Mouse (Mus musculus): Measurements from ENCODE around the gene Zeb2. TPM values are rescaled to one million over a fixed set of nuclear protein-coding genes. Genes with fewer than 3 reads are reported as not detected.

Zeb2 gene
- polyA plus RNA-seq, 1 experiment from 2014 or later: 50.2 TPM

DNA sequence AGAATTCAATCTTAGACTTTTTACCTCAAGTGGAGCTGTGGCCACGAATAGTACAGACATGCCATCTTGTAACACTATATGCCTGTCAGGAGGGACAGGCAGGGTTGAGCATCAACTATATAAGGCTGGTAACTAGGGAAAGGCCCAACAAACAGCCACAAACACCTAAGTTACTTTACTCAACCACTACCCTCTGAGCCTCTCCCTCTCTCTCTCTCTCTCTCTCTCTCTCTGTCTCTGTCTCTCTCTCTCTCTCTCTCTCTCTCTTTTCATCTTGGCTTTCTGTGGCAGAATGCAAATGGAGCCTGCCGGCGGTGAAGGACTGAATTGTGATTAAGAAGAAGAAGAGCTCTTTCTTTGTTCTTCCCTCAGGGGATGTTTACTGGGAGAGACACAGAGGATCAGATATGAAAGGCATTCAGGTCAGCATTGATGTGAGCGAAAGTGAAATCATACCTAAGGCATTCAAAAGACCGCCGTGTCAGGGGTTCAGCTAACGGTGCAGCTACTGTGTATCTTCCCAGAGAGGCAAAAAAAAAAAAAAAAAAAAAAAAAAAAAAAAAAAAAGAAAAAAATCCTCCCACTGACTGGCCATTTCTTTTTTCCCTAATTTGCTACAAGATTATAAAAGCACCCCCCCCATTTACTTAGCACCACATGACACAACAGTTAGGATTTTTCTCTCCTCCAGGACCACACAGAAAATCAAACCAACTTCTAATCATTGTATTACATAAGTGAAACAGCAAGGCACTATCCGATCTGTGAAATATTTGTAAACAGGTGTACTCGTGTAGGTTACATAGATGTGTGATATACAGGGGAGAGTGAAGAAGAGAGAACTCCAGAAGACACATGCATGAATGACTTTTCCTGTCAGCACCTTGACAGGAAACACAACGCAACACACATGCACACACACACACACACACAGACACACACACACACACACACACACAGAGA is 13.9 kb downstream of the Zeb2 start:
- ATAC-seq: peak; percentile 78
- Histone ChIP-seq H3K9me3 (no peaks in the 10 kb centered on the region), H3K27ac (peak overlapping the region; percentile 69), H3K4me2 (replicated peaks) (peak overlapping the region; percentile 76), H3K9ac (replicated peaks) (peak overlapping the region; percentile 51; the same call in 1 of the 2 replicates), H3K4me3 (replicated peaks) (peak overlapping the region; percentile 15), H3K27me3 (no peaks in the 10 kb centered on the region), H3K4me1 (replicated peaks) (peaks cover 95% of the 10 kb centered on the region), H3K36me3 (no peaks in the 10 kb centered on the region)
- WGBS: 8% methylated on average over 10 of the region's 10 CpGs

GRCm38 (mm10) chr2:45102191-45102638 is 15.0 kb downstream of the Zeb2 start:
- Histone ChIP-seq H3K27ac (no peak overlapping the region), H3K9ac (replicated peaks) (no peak overlapping the region), H3K9me3 (no peaks in the 10 kb centered on the region), H3K27me3 (no peaks in the 10 kb centered on the region), H3K36me3 (no peaks in the 10 kb centered on the region), H3K4me2 (replicated peaks) (no peak overlapping the region; the same call in 1 of the 2 replicates), H3K4me1 (replicated peaks) (peaks cover 94% of the 10 kb centered on the region), H3K4me3 (replicated peaks) (no peak overlapping the region)
- 38% methylated on average over 8 of the region's 8 CpGs for WGBS
- no peak for ATAC-seq

DNA sequence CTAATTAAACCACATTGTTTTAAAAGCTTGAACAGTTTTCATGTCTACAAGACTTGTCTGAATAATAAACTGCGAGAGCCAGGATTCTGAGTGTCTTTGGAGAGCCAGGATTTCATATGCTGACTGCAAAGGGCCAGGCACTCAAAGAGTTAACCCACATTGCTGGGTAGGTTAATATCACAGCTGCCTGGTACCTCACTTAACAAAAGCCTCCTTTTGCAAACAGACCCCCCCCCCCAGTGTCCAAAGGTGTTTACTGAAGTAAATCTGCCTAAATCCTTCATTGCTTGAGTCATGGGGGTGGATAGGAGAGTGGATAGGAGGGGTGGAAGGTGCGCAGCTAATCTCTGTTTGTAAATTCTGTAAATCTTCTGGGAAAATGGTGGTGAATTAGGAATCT is 15.6 kb downstream of the Zeb2 start:
- H3K9ac ChIP-seq (replicated peaks): no peak overlapping the region
- WGBS: 31% methylated on average over 2 of the region's 2 CpGs

DNA sequence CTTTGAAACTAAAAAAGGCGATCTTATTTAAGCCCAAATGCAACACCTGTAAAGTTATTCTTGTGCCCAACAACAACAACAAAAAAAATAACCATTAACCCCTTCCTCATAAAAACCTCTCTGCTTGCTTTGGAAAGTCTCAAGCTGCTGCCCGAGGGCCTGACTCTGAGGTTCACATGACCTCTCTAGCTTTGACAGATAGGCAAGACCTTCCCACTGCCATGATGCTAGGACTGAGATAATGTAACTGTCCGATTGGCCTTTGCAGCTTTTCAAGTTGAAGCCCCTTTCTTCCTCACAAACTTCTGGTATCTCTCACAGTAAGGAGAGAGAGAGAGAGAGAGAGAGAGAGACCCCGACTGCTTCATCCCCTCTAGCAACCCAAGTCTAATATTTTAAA is 16.2 kb downstream of the Zeb2 start:
- no peaks in the 10 kb centered on the region for H3K36me3 ChIP-seq
- H3K27ac ChIP-seq: no peak overlapping the region
- peaks cover 94% of the 10 kb centered on the region for H3K4me1 ChIP-seq (replicated peaks)
- no peaks in the 10 kb centered on the region for H3K9me3 ChIP-seq
- WGBS: 52% methylated on average over 4 of the region's 4 CpGs
- no peak for ATAC-seq
- H3K4me2 ChIP-seq (replicated peaks): no peak overlapping the region
- no peak overlapping the region for H3K4me3 ChIP-seq (replicated peaks)
- H3K9ac ChIP-seq (replicated peaks): no peak overlapping the region
- H3K27me3 ChIP-seq: no peaks in the 10 kb centered on the region

More for the DNA sequence above, 15.6 kb downstream of the Zeb2 start:
- Histone ChIP-seq H3K4me1 (replicated peaks) (peaks cover 95% of the 10 kb centered on the region), H3K4me3 (replicated peaks) (no peak overlapping the region), H3K27ac (no peak overlapping the region; the same call in 1 of the 2 replicates), H3K36me3 (no peaks in the 10 kb centered on the region), H3K9me3 (no peaks in the 10 kb centered on the region), H3K27me3 (no peaks in the 10 kb centered on the region), H3K4me2 (replicated peaks) (no peak overlapping the region; the same call in 1 of the 2 replicates)
- 0 out of 2 replicates have a peak, but pooled peaks have one; percentile 6 for ATAC-seq

- no peak overlapping the region for H3K9ac ChIP-seq (replicated peaks)
- no peaks in the 10 kb centered on the region for H3K27me3 ChIP-seq
- no peak overlapping the region for H3K27ac ChIP-seq
- no peaks in the 10 kb centered on the region for H3K9me3 ChIP-seq
- H3K4me2 ChIP-seq (replicated peaks): no peak overlapping the region
- no peaks in the 10 kb centered on the region for H3K36me3 ChIP-seq
- ATAC-seq: no peak
- 46% methylated on average over 7 of the region's 7 CpGs for WGBS
- peaks cover 94% of the 10 kb centered on the region for H3K4me1 ChIP-seq (replicated peaks)
- H3K4me3 ChIP-seq (replicated peaks): no peak overlapping the region
Measured at GRCm38 (mm10) chr2:45100628-45101027, 16.6 kb downstream of the Zeb2 start.

DNA sequence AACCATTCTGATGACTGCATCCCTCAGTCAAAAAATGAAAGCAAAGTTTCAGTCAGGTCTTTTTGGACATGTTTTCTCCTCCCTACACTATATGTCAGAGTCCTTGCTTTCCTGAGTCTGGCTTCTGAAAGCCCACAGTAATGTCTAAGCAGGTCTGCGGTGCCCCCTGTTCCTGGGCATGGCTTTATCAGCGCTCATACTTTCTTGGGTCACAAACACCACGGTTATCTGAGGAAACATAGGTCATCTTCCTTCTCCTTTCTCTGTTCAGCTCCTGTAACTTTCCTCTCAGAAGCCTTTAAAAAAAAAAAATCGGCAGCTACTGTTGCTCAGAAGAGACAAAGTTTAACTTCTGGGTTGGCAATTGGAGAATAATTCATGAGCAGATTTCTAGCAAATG is 17.2 kb downstream of the Zeb2 start:
- Histone ChIP-seq H3K9me3 (no peaks in the 10 kb centered on the region), H3K27me3 (no peaks in the 10 kb centered on the region), H3K9ac (replicated peaks) (no peak overlapping the region; the same call in 1 of the 2 replicates), H3K4me2 (replicated peaks) (no peak overlapping the region), H3K36me3 (no peaks in the 10 kb centered on the region), H3K27ac (0 out of 2 replicates have a peak overlapping the region, but pooled peaks have one; percentile 25), H3K4me3 (replicated peaks) (no peak overlapping the region), H3K4me1 (replicated peaks) (peaks cover 93% of the 10 kb centered on the region)
- no peak for ATAC-seq
- WGBS: 79% methylated on average over 4 of the region's 4 CpGs

- no peak overlapping the region for H3K4me3 ChIP-seq (replicated peaks)
- 67% methylated on average over 4 of the region's 4 CpGs for WGBS
- H3K4me2 ChIP-seq (replicated peaks): no peak overlapping the region
- H3K9me3 ChIP-seq: no peaks in the 10 kb centered on the region
- H3K27ac ChIP-seq: no peak overlapping the region
- H3K4me1 ChIP-seq (replicated peaks): peaks cover 93% of the 10 kb centered on the region
- H3K27me3 ChIP-seq: no peaks in the 10 kb centered on the region
- H3K9ac ChIP-seq (replicated peaks): no peak overlapping the region
- no peaks in the 10 kb centered on the region for H3K36me3 ChIP-seq
- ATAC-seq: no peak
Measured at GRCm38 (mm10) chr2:45099081-45099480, 18.1 kb downstream of the Zeb2 start.

- WGBS: 3% methylated on average over 5 of the region's 5 CpGs
- Histone ChIP-seq H3K9me3 (no peaks in the 10 kb centered on the region), H3K9ac (replicated peaks) (no peak overlapping the region), H3K4me1 (replicated peaks) (peaks cover 94% of the 10 kb centered on the region), H3K4me3 (replicated peaks) (no peak overlapping the region), H3K36me3 (no peaks in the 10 kb centered on the region), H3K27me3 (no peaks in the 10 kb centered on the region), H3K27ac (no peak overlapping the region), H3K4me2 (replicated peaks) (peak overlapping the region; percentile 4)
- ATAC-seq: no peak
Measured at GRCm38 (mm10) chr2:45097969-45098368, 19.2 kb downstream of the Zeb2 start.

DNA sequence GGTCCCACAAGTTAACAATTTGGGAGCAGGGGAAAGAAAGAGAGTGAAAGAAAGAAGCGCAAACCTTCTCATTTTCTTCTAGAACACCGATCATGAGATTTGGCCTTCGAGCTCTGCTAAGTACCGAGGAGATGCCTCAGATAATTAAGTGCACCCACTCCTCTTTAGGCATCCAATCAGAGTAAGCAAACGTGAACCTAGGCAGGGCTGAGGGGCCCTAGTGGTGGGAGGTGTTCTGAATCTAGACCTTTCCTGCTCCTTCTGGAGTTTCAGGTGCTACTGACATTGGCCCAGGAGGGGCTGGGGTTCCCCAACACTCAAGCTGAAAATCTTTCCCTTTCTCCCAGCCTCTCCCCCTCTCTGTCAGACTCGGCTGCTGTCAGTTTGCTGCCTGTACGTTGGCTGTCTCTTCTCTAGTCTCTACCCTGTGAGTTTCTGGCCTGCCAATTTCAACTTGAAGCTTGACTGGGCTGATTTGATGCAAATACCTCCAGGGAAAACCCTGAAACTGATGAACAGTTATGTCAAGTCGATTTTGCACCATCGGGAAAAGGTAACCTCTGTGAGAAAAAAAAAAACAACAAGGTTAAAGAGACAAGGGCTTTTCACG is 20.5 kb downstream of the Zeb2 start:
- H3K27ac ChIP-seq: peak overlapping the region; percentile 76
- H3K4me3 ChIP-seq (replicated peaks): 0 out of 2 replicates have a peak overlapping the region, but pooled peaks have one; percentile 9
- no peaks in the 10 kb centered on the region for H3K9me3 ChIP-seq
- H3K9ac ChIP-seq (replicated peaks): peak overlapping the region; percentile 48; the same call in 1 of the 2 replicates
- peak overlapping the region; percentile 40 for H3K4me2 ChIP-seq (replicated peaks)
- ATAC-seq: 0 out of 2 replicates have a peak, but pooled peaks have one; percentile 25
- no peaks in the 10 kb centered on the region for H3K36me3 ChIP-seq
- H3K27me3 ChIP-seq: no peaks in the 10 kb centered on the region
- H3K4me1 ChIP-seq (replicated peaks): peaks cover 90% of the 10 kb centered on the region
- WGBS: 9% methylated on average over 10 of the region's 10 CpGs

DNA sequence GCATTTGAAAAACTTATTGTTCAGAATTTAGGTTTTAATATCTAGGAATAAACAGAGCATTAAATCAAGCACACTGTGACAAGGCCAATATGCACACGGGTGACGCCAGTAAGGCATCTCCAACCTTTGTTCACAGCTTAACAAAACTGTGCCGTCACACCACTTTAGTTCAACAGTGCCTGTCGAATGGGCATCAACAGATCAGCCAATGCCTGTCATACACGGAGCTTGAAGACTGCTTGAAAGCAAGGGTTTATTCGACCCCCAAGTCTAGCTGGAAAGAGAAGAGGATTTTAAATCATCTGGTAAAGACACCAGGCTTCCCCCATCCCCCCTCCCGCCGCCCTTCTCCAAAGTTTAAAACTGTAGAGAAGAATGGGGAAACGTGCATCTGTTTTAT is 21.4 kb downstream of the Zeb2 start:
- H3K36me3 ChIP-seq: no peaks in the 10 kb centered on the region
- no peak overlapping the region for H3K4me2 ChIP-seq (replicated peaks)
- no peaks in the 10 kb centered on the region for H3K9me3 ChIP-seq
- no peak overlapping the region; the same call in 1 of the 2 replicates for H3K27ac ChIP-seq
- WGBS: 9% methylated on average over 9 of the region's 9 CpGs
- peaks cover 81% of the 10 kb centered on the region for H3K4me1 ChIP-seq (replicated peaks)
- no peak overlapping the region for H3K4me3 ChIP-seq (replicated peaks)
- no peak overlapping the region for H3K9ac ChIP-seq (replicated peaks)
- H3K27me3 ChIP-seq: no peaks in the 10 kb centered on the region
- ATAC-seq: peak; percentile 75

DNA sequence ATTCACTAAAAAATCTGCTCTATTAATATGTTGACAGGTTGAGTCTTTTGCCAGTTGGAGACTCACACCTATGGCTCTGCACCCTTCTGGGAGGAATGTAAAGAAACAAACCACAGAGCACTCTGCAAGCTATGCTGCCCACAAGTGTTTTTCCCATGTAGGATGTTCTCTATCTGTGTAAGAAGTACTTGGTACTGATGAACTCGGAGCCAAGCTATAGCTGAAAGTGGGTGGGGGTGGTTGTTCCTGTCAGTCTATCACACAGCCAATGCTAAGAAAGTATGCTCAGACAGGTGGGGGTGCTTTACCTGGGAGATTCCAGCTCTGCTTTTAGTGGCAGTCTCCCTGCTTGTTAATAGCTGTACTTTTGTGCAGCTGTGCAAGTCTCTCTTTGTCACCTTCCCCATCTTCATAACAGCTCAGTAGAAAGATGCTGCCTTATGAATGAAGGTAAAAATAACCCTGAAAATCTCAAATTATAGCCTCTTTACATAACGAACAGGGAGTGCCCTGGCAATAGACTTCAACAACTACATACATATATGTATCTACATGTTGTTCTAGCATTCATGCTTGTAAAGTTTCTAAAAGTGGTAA is 22.7 kb downstream of the Zeb2 start:
- 63% methylated on average over 2 of the region's 2 CpGs for WGBS
- H3K4me3 ChIP-seq (replicated peaks): no peak overlapping the region
- ATAC-seq: no peak
- no peaks in the 10 kb centered on the region for H3K27me3 ChIP-seq
- H3K9me3 ChIP-seq: no peaks in the 10 kb centered on the region
- no peak overlapping the region for H3K9ac ChIP-seq (replicated peaks)
- H3K4me2 ChIP-seq (replicated peaks): no peak overlapping the region
- H3K4me1 ChIP-seq (replicated peaks): peaks cover 77% of the 10 kb centered on the region
- H3K36me3 ChIP-seq: no peaks in the 10 kb centered on the region
- H3K27ac ChIP-seq: no peak overlapping the region

Data from midbrain, embryonic 13.5 days (tissue).